Mouse (Mus musculus) gastrocnemius, postnatal 36 days (tissue): ENCODE measurements at regions not wholly inside any gene's neighbourhood (a gene's known extent, or its start where the extent isn't known, plus 50 kb on each side); places are given as distances from the start of the nearest gene placed in this dataset.
A peak's percentile ranks its signal among the peaks of the same experiment; 100 is the strongest.

Experiments
- DNase-seq, 2 experiments: peaks; one replicate each; pipeline ENCODE4 v3.0.0; 2022
- intact Hi-C: fragments of 180-260 bp; cut with DNase I; formaldehyde crosslinking; loops from one replicate; pipeline ENCODE4 v1.15.1; 2025

- DNase-seq = no peak
- intact Hi-C loops = no loop called here
Measured at GRCm38 (mm10) chr13:97847561-97847960, 87.1 kb upstream of the Gm10260 start.

- intact Hi-C loops = no loop called here
- DNase-seq = no peak
Measured at GRCm38 (mm10) chr13:97845148-97845547, 84.7 kb upstream of the Gm10260 start.

GRCm38 (mm10) chr13:97842801-97843200 is 82.4 kb upstream of the Gm10260 start:
- intact Hi-C loops = no loop called here
- no peak for DNase-seq

DNA sequence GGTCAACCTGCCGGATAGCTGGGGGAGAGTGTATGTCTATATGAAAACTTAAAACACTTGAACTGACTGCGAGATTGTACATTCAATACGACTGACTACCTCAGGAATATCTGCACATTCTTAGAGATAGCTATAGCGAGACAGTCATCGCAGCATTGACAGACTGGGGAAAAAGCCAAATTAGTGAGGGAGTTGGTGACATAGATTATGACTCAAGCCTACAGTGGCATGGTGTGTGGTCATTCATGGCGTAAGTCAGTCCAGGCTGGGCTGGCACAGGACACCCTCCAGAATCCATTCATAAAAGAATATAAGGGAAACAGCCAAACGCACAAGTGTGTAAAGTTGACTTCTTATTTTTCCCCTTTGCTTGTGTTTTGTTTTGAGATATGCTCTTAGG is 81.1 kb upstream of the Gm10260 start:
- no peak for DNase-seq
- intact Hi-C loops = no loop called here

GRCm38 (mm10) chr13:97839617-97840308 is 79.3 kb upstream of the Gm10260 start:
- intact Hi-C loops = no loop called here
- no peak for DNase-seq

DNA sequence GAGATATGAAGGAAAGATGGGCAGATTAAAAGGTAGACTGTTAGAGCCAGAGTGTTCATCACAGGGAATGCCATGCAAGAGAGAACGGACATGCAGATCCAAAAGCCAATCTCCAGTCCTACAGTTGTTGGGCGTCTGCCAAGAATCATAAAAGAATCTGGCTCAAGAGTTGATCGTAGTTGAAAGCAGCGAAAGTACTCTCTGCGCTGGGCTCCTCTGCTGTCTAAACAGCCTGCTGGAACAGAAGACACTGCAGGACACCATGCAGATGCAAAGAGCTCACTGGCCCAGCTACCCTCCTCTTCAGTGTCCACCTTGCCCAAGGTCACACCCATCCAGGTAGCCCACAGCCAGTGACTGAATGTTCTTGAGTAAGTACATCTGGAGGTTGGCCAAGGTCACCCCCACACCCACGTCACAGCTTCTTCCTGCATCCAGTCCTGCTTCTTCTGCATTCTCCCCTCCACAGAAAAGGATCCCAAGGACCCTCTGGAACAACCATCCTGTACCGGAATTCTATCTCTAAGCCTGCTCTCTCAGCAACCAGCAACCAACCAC is 77.1 kb upstream of the Gm10260 start:
- no peak for DNase-seq
- intact Hi-C loops = no loop called here

DNA sequence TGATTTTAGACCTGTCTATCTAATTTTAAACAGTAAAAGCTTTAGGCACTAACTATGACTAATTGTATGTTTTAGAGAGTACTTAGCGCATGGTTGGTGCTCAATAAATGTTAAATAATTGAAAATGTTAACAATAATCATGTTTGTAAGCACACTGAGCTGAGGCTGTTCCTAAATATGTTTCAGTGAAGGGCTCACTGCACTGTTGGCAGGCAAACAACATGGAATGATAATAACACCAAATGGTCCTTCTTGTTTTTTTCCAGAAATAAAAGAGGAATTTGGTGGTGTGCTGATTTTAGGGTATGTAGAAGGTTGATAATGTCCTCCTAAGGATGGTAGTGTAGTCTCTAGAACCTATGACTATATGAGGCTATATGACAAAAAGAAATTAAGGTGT is 72.0 kb upstream of the Gm10260 start:
- intact Hi-C loops = no loop called here
- no peak for DNase-seq

DNA sequence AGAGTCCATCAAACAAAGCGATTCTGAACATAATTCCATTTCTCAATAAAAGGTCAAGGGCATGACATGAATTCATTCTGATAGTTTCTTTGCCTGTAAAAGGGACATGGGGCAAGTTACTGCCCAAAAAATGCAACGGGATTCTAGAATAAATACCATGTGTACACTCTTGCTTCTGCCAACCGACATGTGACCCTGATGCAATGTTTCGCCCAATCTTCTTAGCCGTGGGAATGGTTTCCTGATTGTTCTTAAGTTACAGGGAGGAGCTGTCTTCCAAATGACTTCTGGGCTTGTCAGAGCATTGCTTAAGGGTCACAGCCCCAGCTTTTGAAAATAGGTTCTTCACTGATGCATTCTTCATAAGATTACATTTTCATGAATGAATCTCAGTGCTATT is 71.4 kb upstream of the Gm10260 start:
- intact Hi-C loops = no loop called here
- DNase-seq = no peak

- DNase-seq = no peak
- intact Hi-C loops = no loop called here
Measured at GRCm38 (mm10) chr13:97829558-97829957, 69.1 kb upstream of the Gm10260 start.

DNA sequence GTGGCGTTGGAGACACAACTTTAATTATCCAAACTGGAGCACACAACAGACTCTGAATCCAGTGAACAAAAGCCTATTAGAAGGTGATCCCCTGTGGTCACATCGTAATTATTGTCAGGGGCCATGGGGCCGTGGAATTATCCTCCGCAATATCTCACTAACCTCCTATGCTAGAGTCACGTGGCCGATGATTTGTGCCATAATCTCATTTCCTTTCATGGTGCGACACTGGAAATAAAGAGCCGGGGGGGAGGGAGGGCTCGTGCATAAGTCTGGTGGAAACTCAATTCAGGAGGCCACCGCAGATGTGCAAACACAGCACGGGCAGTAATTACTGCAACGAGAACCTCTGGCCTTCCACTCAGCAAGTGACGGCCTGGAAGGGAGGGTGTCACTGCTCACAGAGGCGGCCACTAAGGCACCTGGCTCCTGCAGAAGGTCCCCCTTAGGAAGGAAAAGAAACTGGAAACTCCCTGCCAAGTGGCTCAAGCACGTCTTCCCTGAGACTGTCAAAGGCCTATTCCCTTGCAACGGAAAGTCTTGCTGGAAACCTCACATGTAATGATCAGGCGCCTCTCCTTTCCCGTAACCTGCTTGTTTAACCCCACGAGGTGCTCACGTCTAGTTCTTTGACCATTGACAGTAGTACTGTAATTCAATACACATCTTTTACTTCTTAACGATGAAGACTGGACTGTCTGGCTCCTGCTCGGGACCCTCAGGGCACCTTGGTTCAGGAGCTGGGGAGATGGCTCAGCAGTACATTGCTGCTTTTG is 65.6 kb upstream of the Gm10260 start:
- intact Hi-C loops = no loop called here

GRCm38 (mm10) chr13:97825361-97825760 is 64.9 kb upstream of the Gm10260 start:
- DNase-seq = no peak
- intact Hi-C loops = no loop called here

More for the DNA sequence above, 65.6 kb upstream of the Gm10260 start:
- DNase-seq = no peak

DNA sequence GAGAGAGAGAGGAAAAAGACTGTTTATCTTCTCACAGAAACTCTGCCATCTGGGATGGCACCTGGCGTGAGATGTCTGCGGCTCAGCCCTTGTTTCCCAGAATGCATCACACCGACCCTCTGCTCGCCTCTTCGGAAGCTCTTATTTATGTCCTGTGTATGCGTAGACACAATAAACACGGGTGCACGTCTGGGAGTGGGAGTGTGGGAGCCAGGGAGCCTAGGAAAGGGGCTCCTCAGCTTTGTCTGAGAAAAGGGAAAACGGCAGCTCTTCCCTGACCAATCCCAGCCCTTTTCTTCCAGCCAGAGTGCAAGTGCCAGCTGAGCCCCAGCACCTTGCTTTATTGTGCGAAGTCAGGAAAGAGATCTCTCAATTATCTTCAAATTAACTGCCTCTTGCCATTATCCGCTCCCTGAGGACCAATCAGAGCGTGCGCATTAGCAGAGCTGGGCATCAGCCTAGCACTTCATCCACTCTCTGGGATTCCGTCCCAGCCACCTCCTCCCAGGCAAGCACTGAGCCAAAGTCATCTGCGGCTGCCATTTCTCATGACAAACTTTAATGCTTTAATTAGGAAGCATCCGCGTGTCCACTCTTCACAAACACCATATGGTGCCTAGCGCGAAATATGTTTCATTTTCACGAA is 63.8 kb upstream of the Gm10260 start:
- peak; percentile 9 to 21 for DNase-seq
- intact Hi-C loops = no loop called here

GRCm38 (mm10) chr13:97821630-97822029 is 61.2 kb upstream of the Gm10260 start:
- intact Hi-C loops = no loop called here
- DNase-seq = no peak

DNA sequence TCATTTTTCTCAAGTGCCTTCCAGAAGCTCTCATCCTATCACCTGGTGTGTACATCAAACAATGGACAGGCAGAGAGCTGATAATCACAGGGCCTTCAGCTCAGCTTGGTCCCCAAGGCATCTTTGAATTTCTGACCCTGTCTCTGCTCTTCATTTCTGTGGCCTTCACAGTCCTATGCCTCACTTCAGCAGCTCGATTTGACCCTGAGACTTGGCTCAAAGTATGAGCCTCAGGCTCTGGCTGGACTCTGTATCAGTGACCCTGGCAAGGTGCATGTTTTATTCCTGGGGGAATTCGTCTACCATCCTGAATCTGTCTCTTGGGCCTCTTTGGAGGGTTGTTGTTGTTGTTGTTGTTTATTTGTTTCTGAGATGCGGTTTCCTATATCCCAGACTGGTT is 60.6 kb upstream of the Gm10260 start:
- DNase-seq = no peak
- intact Hi-C loops = no loop called here

GRCm38 (mm10) chr13:97820401-97820800 is 60.0 kb upstream of the Gm10260 start:
- DNase-seq = no peak
- intact Hi-C loops = no loop called here

GRCm38 (mm10) chr13:97819036-97819435 is 58.6 kb upstream of the Gm10260 start:
- intact Hi-C loops = no loop called here

GRCm38 (mm10) chr13:97816923-97817322 is 56.5 kb upstream of the Gm10260 start:
- no peak for DNase-seq

More at GRCm38 (mm10) chr13:97819036-97819435, 58.6 kb upstream of the Gm10260 start:
- no peak for DNase-seq

More at GRCm38 (mm10) chr13:97816923-97817322, 56.5 kb upstream of the Gm10260 start:
- intact Hi-C loops = no loop called here
